Mouse (Mus musculus) liver, postnatal 0 days (tissue): Measurements from ENCODE around the gene Zdhhc1. TPM values are rescaled to one million over a fixed set of nuclear protein-coding genes. Genes with fewer than 3 reads are reported as not detected.

ENCODE experiments used
- ATAC-seq: fragments of 200-750 bp; cut with Nextera tagmentation; 2 replicates; pipeline ENCODE4 v1.8.0; 2017; ENCODE audit warnings: mild to moderate bottlenecking, moderate library complexity
- DNase-seq: peaks from one replicate; pipeline ENCODE4 v3.0.0-alpha.2; 2016
- H3K27ac ChIP-seq: fragments of 300-500 bp; sonication (generic); 2 replicates; pipeline ENCODE4 v1.5.1; 2014; ENCODE audit warnings: antibody characterized with exemption, moderate library complexity, mild to moderate bottlenecking, low read depth
- H3K27me3 ChIP-seq: fragments of 300-500 bp; sonication (generic); 2 replicates; pipeline ENCODE4 v1.6.1; 2014; ENCODE audit warnings: low read length, control low read depth, mixed read lengths; ENCODE audit not compliant: insufficient read depth
- H3K36me3 ChIP-seq: fragments of 300-500 bp; sonication (generic); replicated peaks from 2 replicates; pipeline ENCODE4 v1.6.1; 2014; ENCODE audit warnings: mild to moderate bottlenecking, control low read depth, low read length, moderate library complexity, mixed read lengths; ENCODE audit not compliant: insufficient read depth
- H3K4me1 ChIP-seq: fragments of 300-500 bp; sonication (generic); 2 replicates; pipeline ENCODE4 v1.6.1; 2014; ENCODE audit warnings: antibody characterized with exemption, mild to moderate bottlenecking, control low read depth; ENCODE audit not compliant: insufficient read depth
- H3K4me2 ChIP-seq: fragments of 300-500 bp; sonication (generic); 2 replicates; pipeline ENCODE4 v1.6.1; 2014; ENCODE audit warnings: low read depth, mild to moderate bottlenecking, low read length, moderate library complexity, mixed read lengths
- H3K4me3 ChIP-seq: fragments of 300-500 bp; sonication (generic); 2 replicates; pipeline ENCODE4 v1.5.1; 2014; ENCODE audit warnings: low read depth, low read length
- H3K9ac ChIP-seq: fragments of 300-500 bp; sonication (generic); replicated peaks from 2 replicates; pipeline ENCODE4 v1.6.1; 2014; ENCODE audit warnings: mild to moderate bottlenecking, moderate library complexity
- H3K9me3 ChIP-seq: fragments of 300-500 bp; sonication (generic); 2 replicates; pipeline ENCODE4 v1.6.1; 2016; ENCODE audit warnings: mild to moderate bottlenecking, control low read depth, low read length, mixed read lengths
- CTCF ChIP-seq: sonication (generic); IDR thresholded peaks from 2 replicates; pipeline ENCODE4 v1.5.1; 2016; ENCODE audit warnings: antibody characterized with exemption, low read depth
- EP300 ChIP-seq: IDR thresholded peaks from 2 replicates; pipeline ENCODE4 v1.6.1; 2016; ENCODE audit warnings: antibody characterized with exemption, low read depth, mild to moderate bottlenecking
- WGBS: fragments of 180-500 bp; shearing (Covaris S2); extraction: QIAGEN DNeasy Blood & Tissue Kit; methylation state at CpG from one replicate; pipeline ENCODE4 v1.1.7; 2014; ENCODE audit not compliant: insufficient replicate concordance; 5-methylcytosine and 5-hydroxymethylcytosine counted together
- polyA plus RNA-seq: library from polyadenylated mRNA; unstranded; fragments of >200 nt; fragmentation: Nextera tagmentation; extraction: Ambion mirVana; gene quantifications from 2 replicates; pipeline ENCODE4 v1.2.1, GENCODE M21; 2015

Zdhhc1 gene
- polyA plus RNA-seq, 1 experiment from 2014 or later: 2.1 TPM

GRCm38 (mm10) chr8:105472983-105473382 lies 23.7 kb downstream of the Zdhhc1 start:
- Histone ChIP-seq H3K4me1 (peaks cover 24% of the 10 kb centered on the region), H3K4me3 (no peak overlapping the region), H3K27me3 (peaks cover 45% of the 10 kb centered on the region), H3K4me2 (no peak overlapping the region), H3K9me3 (no peaks in the 10 kb centered on the region), H3K9ac (no peak overlapping the region), H3K27ac (no peak overlapping the region), H3K36me3 (no peaks in the 10 kb centered on the region)
- no peak for TF ChIP-seq EP300
- no peak for TF ChIP-seq CTCF
- DNase-seq: no peak
- 35% methylated on average over 9 of the region's 9 CpGs for WGBS
- no peak for ATAC-seq

GRCm38 (mm10) chr8:105472414-105472932 lies 24.2 kb downstream of the Zdhhc1 start:
- ATAC-seq (no peak), DNase-seq (peak; percentile 19)
- TF ChIP-seq CTCF (no peak), EP300 (no peak)
- Histone ChIP-seq H3K9ac (no peak overlapping the region), H3K4me3 (no peak overlapping the region), H3K4me1 (peaks cover 24% of the 10 kb centered on the region), H3K9me3 (no peaks in the 10 kb centered on the region), H3K27me3 (peaks cover 45% of the 10 kb centered on the region), H3K27ac (no peak overlapping the region), H3K4me2 (no peak overlapping the region), H3K36me3 (no peaks in the 10 kb centered on the region)
- WGBS: 49% methylated on average over 23 of the region's 23 CpGs

- no peaks in the 10 kb centered on the region for H3K9me3 ChIP-seq
- ATAC-seq (peak; percentile 93), DNase-seq (peak; percentile 88)
- H3K4me2 ChIP-seq: peak within 1 kb of the TSS; percentile 62
- H3K4me3 ChIP-seq: 0 out of 2 replicates have a peak within 1 kb of the TSS, but pooled peaks have one; percentile 9
- H3K27ac ChIP-seq: no peak within 1 kb of the TSS
- WGBS: 7% methylated on average over 25 of the region's 25 CpGs
- no peaks in the 10 kb centered on the region for H3K36me3 ChIP-seq
- no peak within 1 kb of the TSS for H3K9ac ChIP-seq
- H3K27me3 ChIP-seq: peaks cover 45% of the 10 kb centered on the region
- peaks cover 24% of the 10 kb centered on the region for H3K4me1 ChIP-seq
- no peak; the same call in 1 of the 2 replicates for TF ChIP-seq EP300
- peak; percentile 51 for TF ChIP-seq CTCF
These were observed 25.2 kb downstream of the Zdhhc1 start, which contains the start of gene Tppp3 for GRCm38 (mm10) chr8:105471314-105472015. TSS of gene Tppp3 (minus strand) at chr8:105471526.

- ATAC-seq (no peak), DNase-seq (no peak)
- TF ChIP-seq EP300 (no peak), CTCF (no peak)
- H3K9me3 ChIP-seq: no peaks in the 10 kb centered on the region
- WGBS: 20% methylated on average over 11 of the region's 11 CpGs
- H3K9ac ChIP-seq: no peak overlapping the region
- H3K4me3 ChIP-seq: 0 out of 2 replicates have a peak overlapping the region, but pooled peaks have one; percentile 9
- H3K4me2 ChIP-seq: peak overlapping the region; percentile 62
- peaks cover 24% of the 10 kb centered on the region for H3K4me1 ChIP-seq
- no peaks in the 10 kb centered on the region for H3K36me3 ChIP-seq
- no peak overlapping the region for H3K27ac ChIP-seq
- peaks cover 45% of the 10 kb centered on the region for H3K27me3 ChIP-seq
These were observed 25.9 kb downstream of the Zdhhc1 start for GRCm38 (mm10) chr8:105470681-105471313.

GRCm38 (mm10) chr8:105470262-105470661 lies 26.4 kb downstream of the Zdhhc1 start:
- no peak overlapping the region for H3K27ac ChIP-seq
- H3K27me3 ChIP-seq: peaks cover 45% of the 10 kb centered on the region
- H3K9ac ChIP-seq: no peak overlapping the region
- DNase-seq (no peak), ATAC-seq (no peak)
- H3K9me3 ChIP-seq: no peaks in the 10 kb centered on the region
- no peaks in the 10 kb centered on the region for H3K36me3 ChIP-seq
- H3K4me2 ChIP-seq: no peak overlapping the region
- peaks cover 24% of the 10 kb centered on the region for H3K4me1 ChIP-seq
- WGBS: 68% methylated on average over 5 of the region's 5 CpGs
- no peak overlapping the region for H3K4me3 ChIP-seq
- TF ChIP-seq CTCF (no peak), EP300 (no peak)

- 78% methylated on average over 5 of the region's 5 CpGs for WGBS
- Histone ChIP-seq H3K27ac (no peak overlapping the region), H3K9me3 (no peaks in the 10 kb centered on the region), H3K4me2 (no peak overlapping the region), H3K27me3 (peaks cover 43% of the 10 kb centered on the region), H3K4me1 (peaks cover 24% of the 10 kb centered on the region), H3K4me3 (no peak overlapping the region), H3K9ac (no peak overlapping the region), H3K36me3 (no peaks in the 10 kb centered on the region)
- TF ChIP-seq EP300 (no peak), CTCF (no peak)
- ATAC-seq (no peak), DNase-seq (no peak)
These were observed 26.9 kb downstream of the Zdhhc1 start for GRCm38 (mm10) chr8:105469816-105470215.
